Mouse (Mus musculus) left cerebral cortex, postnatal 10 days (tissue): ENCODE data around the gene Nsun2. TPM values are rescaled to one million over a fixed set of nuclear protein-coding genes. Genes with fewer than 3 reads are reported as not detected.
"Not testable (repeated sequence)": the region's sequence is repeated elsewhere in the genome, so short reads cannot be mapped to it uniquely, and the experiment has no call there.

ENCODE experiments used
- DNase-seq, 2 experiments: peaks; one replicate each; pipeline ENCODE4 v3.0.0; 2021 to 2022; ENCODE audit warnings: low spot score in 2 of 2, mixed read lengths in 1 of 2; ENCODE audit errors: extremely low spot score in 1 of 2
- intact Hi-C: fragments of 180-260 bp; cut with DNase I; formaldehyde crosslinking; loops from one replicate; pipeline ENCODE4 v1.15.1; 2025
- total RNA-seq, 2 experiments: library from RNA; stranded (reverse); gene quantifications; 2 replicates each; pipeline ENCODE4 v1.2.3; 2021

Nsun2 gene
- total RNA-seq, 2 experiments from 2014 or later: 67.6 to 68.9 TPM

- DNase-seq: peak in 1 of 2 experiments; percentile 63
- intact Hi-C loops: no loop called here
Observed at GRCm38 (mm10) chr13:69576676-69577075, 43.1 kb downstream of the Nsun2 start.

GRCm38 (mm10) chr13:69577181-69577834, 43.8 kb downstream of the Nsun2 start:
- no peak for DNase-seq
- intact Hi-C loops: no loop called here

GRCm38 (mm10) chr13:69582411-69582810, 48.9 kb downstream of the Nsun2 start:
- intact Hi-C loops: no loop called here
- DNase-seq: no peak

- intact Hi-C loops: no loop called here
- no peak for DNase-seq
Observed at GRCm38 (mm10) chr13:69583591-69583990, 50.0 kb downstream of the Nsun2 start.

GRCm38 (mm10) chr13:69585828-69586227, 52.3 kb downstream of the Nsun2 start:
- intact Hi-C loops: no loop called here

GRCm38 (mm10) chr13:69586337-69586736, 52.8 kb downstream of the Nsun2 start:
- DNase-seq: no peak
- intact Hi-C loops: no loop called here

More at GRCm38 (mm10) chr13:69585828-69586227, 52.3 kb downstream of the Nsun2 start:
- DNase-seq: no peak

GRCm38 (mm10) chr13:69587849-69588248, 54.3 kb downstream of the Nsun2 start:
- no peak for DNase-seq
- intact Hi-C loops: no loop called here

GRCm38 (mm10) chr13:69588263-69588662, 54.7 kb downstream of the Nsun2 start:
- intact Hi-C loops: no loop called here
- no peak for DNase-seq

- no peak for DNase-seq
- intact Hi-C loops: no loop called here
Observed at GRCm38 (mm10) chr13:69591338-69591737, 57.8 kb downstream of the Nsun2 start.

GRCm38 (mm10) chr13:69592226-69592625, 58.7 kb downstream of the Nsun2 start:
- DNase-seq: no peak
- intact Hi-C loops: no loop called here

GRCm38 (mm10) chr13:69593453-69593852, 59.9 kb downstream of the Nsun2 start:
- peak in 1 of 2 experiments; percentile 23 for DNase-seq
- intact Hi-C loops: no loop called here

GRCm38 (mm10) chr13:69594577-69595256, 61.2 kb downstream of the Nsun2 start:
- intact Hi-C loops: no loop called here
- DNase-seq: no peak

- no peak for DNase-seq
- intact Hi-C loops: no loop called here
Observed at GRCm38 (mm10) chr13:69595911-69596310, 62.4 kb downstream of the Nsun2 start.

- DNase-seq: no peak
- intact Hi-C loops: no loop called here
Observed at GRCm38 (mm10) chr13:69596515-69596914, 63.0 kb downstream of the Nsun2 start.

GRCm38 (mm10) chr13:69598867-69599266, 65.3 kb downstream of the Nsun2 start:
- intact Hi-C loops: no loop called here
- no peak for DNase-seq

- intact Hi-C loops, DNase-seq: not testable (repeated sequence)
Observed at GRCm38 (mm10) chr13:69600863-69601262, 67.3 kb downstream of the Nsun2 start.

GRCm38 (mm10) chr13:69601321-69601720, 67.8 kb downstream of the Nsun2 start:
- intact Hi-C loops: no loop called here
- no peak for DNase-seq

- no peak for DNase-seq
- intact Hi-C loops: no loop called here
Observed at GRCm38 (mm10) chr13:69604670-69605069, 71.1 kb downstream of the Nsun2 start.

- no peak for DNase-seq
- intact Hi-C loops: no loop called here
Observed at GRCm38 (mm10) chr13:69608734-69609133, 75.2 kb downstream of the Nsun2 start.

- peak; percentile 38 to 71 for DNase-seq
- intact Hi-C loops: loop anchor here (5.0 kb wide), 1 partner anchor 59 kb away; no protein-coding TSS in a partner anchor
Observed at GRCm38 (mm10) chr13:69610751-69611397, 77.3 kb downstream of the Nsun2 start.
